Mouse (Mus musculus) intestine, embryonic 14.5 days (tissue): ENCODE results near the gene Tekt3. TPM values are rescaled to one million over a fixed set of nuclear protein-coding genes. Genes with fewer than 3 reads are reported as not detected.
A peak's percentile ranks its signal among the peaks of the same experiment; 100 is the strongest.

ENCODE experiments used
- ATAC-seq: fragments of 200-750 bp; cut with Nextera tagmentation; replicated peaks from 2 replicates; pipeline ENCODE4 v1.8.0; 2017; ENCODE audit warnings: low read depth, moderate number of reproducible peaks, moderate TSS enrichment, moderate library complexity; ENCODE audit not compliant: low FRiP score, low TSS enrichment
- DNase-seq: peaks from one replicate; pipeline ENCODE4 v3.0.0-alpha.2; 2018; ENCODE audit warnings: low spot score
- H3K27ac ChIP-seq: fragments of 300-500 bp; sonication (generic); 2 replicates; pipeline ENCODE4 v1.5.1; 2014; ENCODE audit warnings: low read depth, mild to moderate bottlenecking, control low read depth
- H3K27me3 ChIP-seq: fragments of 300-500 bp; sonication (generic); replicated peaks from 2 replicates; pipeline ENCODE4 v1.6.1; 2014; ENCODE audit warnings: low read length, control low read depth; ENCODE audit not compliant: control insufficient read depth, insufficient read depth
- H3K36me3 ChIP-seq: fragments of 300-500 bp; sonication (generic); 2 replicates; pipeline ENCODE4 v1.6.1; 2014; ENCODE audit warnings: low read length, control low read depth; ENCODE audit not compliant: control insufficient read depth, insufficient read depth
- H3K4me1 ChIP-seq: fragments of 300-500 bp; sonication (generic); replicated peaks from 2 replicates; pipeline ENCODE4 v1.6.1; 2014; ENCODE audit warnings: low read length, control low read depth, mixed read lengths; ENCODE audit not compliant: control insufficient read depth, insufficient read depth
- H3K4me2 ChIP-seq: fragments of 300-500 bp; sonication (generic); 2 replicates; pipeline ENCODE4 v1.6.1; 2014; ENCODE audit warnings: low read length
- H3K4me3 ChIP-seq: fragments of 300-500 bp; sonication (generic); 2 replicates; pipeline ENCODE4 v1.5.1; 2014; ENCODE audit warnings: low read depth, low read length, control low read depth, mixed read lengths
- H3K9ac ChIP-seq: fragments of 300-500 bp; sonication (generic); 2 replicates; pipeline ENCODE4 v1.6.1; 2014; ENCODE audit warnings: mild to moderate bottlenecking, low read length
- H3K9me3 ChIP-seq: fragments of 300-500 bp; sonication (generic); 2 replicates; pipeline ENCODE4 v1.6.1; 2016; ENCODE audit warnings: low read length, control low read depth; ENCODE audit not compliant: control insufficient read depth
- WGBS: fragments of 180-500 bp; shearing (Covaris S2); extraction: QIAGEN DNeasy Blood & Tissue Kit; methylation state at CpG from one replicate; pipeline ENCODE4 v1.1.7; 2014; 5-methylcytosine and 5-hydroxymethylcytosine counted together
- polyA plus RNA-seq: library from polyadenylated mRNA; unstranded; fragments of >200 nt; fragmentation: Nextera tagmentation; extraction: Ambion mirVana; gene quantifications from 2 replicates; pipeline ENCODE4 v1.2.1, GENCODE M21; 2014

Tekt3 gene
- polyA plus RNA-seq, 1 experiment from 2014 or later: not detected

GRCm38 (mm10) chr11:63026651-63027141, 34.8 kb upstream of the Tekt3 start:
- Histone ChIP-seq H3K36me3 (no peaks in the 10 kb centered on the region), H3K27me3 (no peaks in the 10 kb centered on the region), H3K27ac (no peak overlapping the region), H3K9me3 (no peaks in the 10 kb centered on the region), H3K4me2 (no peak overlapping the region), H3K9ac (no peak overlapping the region), H3K4me3 (no peak overlapping the region), H3K4me1 (peaks cover 31% of the 10 kb centered on the region)
- ATAC-seq (no peak), DNase-seq (no peak)
- WGBS: 87% methylated on average over 9 of the region's 9 CpGs

GRCm38 (mm10) chr11:63028131-63028530, 33.3 kb upstream of the Tekt3 start:
- H3K4me1 ChIP-seq: peaks cover 31% of the 10 kb centered on the region
- ATAC-seq: no peak
- peaks cover 2% of the 10 kb centered on the region; the same call in 1 of the 2 replicates for H3K9me3 ChIP-seq
- H3K36me3 ChIP-seq: no peaks in the 10 kb centered on the region
- H3K27ac ChIP-seq: no peak overlapping the region
- H3K4me2 ChIP-seq: no peak overlapping the region
- no peak for DNase-seq
- H3K4me3 ChIP-seq: no peak overlapping the region
- no peaks in the 10 kb centered on the region for H3K27me3 ChIP-seq
- H3K9ac ChIP-seq: no peak overlapping the region
- 87% methylated on average over 3 of the region's 3 CpGs for WGBS

DNA sequence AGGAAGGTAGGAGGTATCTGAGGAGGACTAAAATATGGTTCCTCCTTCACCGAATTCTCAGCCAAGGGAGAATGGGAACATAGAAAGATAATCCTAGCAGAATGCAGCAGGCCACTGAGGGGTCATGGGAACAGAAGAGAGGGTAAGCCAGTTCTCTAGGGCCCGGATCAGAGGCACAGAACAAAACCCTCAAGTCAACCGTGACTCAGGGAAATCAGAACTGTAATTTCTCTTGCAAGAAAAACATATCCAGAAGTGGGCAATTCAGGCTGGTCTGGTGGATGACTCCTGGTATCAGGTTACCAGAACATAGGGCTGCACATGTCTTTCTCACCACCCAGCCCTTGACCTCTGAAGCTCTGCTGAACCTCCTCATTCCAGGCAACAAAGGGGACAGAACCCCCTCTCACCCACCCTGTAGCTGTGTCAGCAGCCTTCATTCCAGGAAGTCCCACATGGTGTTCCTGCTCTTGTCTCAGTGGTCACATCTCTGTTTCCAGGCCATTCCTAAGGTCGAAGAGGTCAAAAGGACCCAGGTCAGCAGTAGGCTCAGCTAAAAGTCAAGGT, 32.2 kb upstream of the Tekt3 start:
- WGBS: 54% methylated on average over 4 of the region's 4 CpGs
- Histone ChIP-seq H3K4me1 (peaks cover 21% of the 10 kb centered on the region), H3K36me3 (no peaks in the 10 kb centered on the region), H3K4me2 (no peak overlapping the region), H3K27me3 (no peaks in the 10 kb centered on the region), H3K9me3 (peaks cover 4% of the 10 kb centered on the region; the same call in 1 of the 2 replicates), H3K9ac (no peak overlapping the region), H3K27ac (no peak overlapping the region), H3K4me3 (no peak overlapping the region)
- ATAC-seq (no peak), DNase-seq (no peak)

GRCm38 (mm10) chr11:63029721-63030120, 31.7 kb upstream of the Tekt3 start:
- no peaks in the 10 kb centered on the region for H3K27me3 ChIP-seq
- DNase-seq: no peak
- no peak overlapping the region for H3K4me2 ChIP-seq
- no peaks in the 10 kb centered on the region for H3K36me3 ChIP-seq
- 88% methylated on average over 6 of the region's 6 CpGs for WGBS
- H3K9me3 ChIP-seq: peaks cover 4% of the 10 kb centered on the region; the same call in 1 of the 2 replicates
- H3K4me1 ChIP-seq: peaks cover 16% of the 10 kb centered on the region
- ATAC-seq: no peak
- no peak overlapping the region for H3K4me3 ChIP-seq
- no peak overlapping the region for H3K9ac ChIP-seq
- no peak overlapping the region for H3K27ac ChIP-seq

GRCm38 (mm10) chr11:63035420-63036211, 25.8 kb upstream of the Tekt3 start:
- WGBS: 55% methylated on average over 11 of the region's 11 CpGs
- no peak for DNase-seq
- H3K4me3 ChIP-seq: no peak overlapping the region
- no peaks in the 10 kb centered on the region for H3K27me3 ChIP-seq
- H3K27ac ChIP-seq: no peak overlapping the region
- ATAC-seq: no peak
- H3K36me3 ChIP-seq: no peaks in the 10 kb centered on the region
- peaks cover 8% of the 10 kb centered on the region; the same call in 1 of the 2 replicates for H3K4me1 ChIP-seq
- H3K9me3 ChIP-seq: peaks cover 4% of the 10 kb centered on the region; the same call in 1 of the 2 replicates
- no peak overlapping the region for H3K4me2 ChIP-seq
- H3K9ac ChIP-seq: no peak overlapping the region

GRCm38 (mm10) chr11:63040002-63040661, 21.3 kb upstream of the Tekt3 start:
- Histone ChIP-seq H3K9ac (no peak overlapping the region), H3K4me1 (peaks cover 8% of the 10 kb centered on the region; the same call in 1 of the 2 replicates), H3K27ac (peak overlapping the region; percentile 77; the same call in 1 of the 2 replicates), H3K36me3 (no peaks in the 10 kb centered on the region), H3K4me3 (no peak overlapping the region), H3K4me2 (0 out of 2 replicates have a peak overlapping the region, but pooled peaks have one; percentile 3), H3K9me3 (no peaks in the 10 kb centered on the region), H3K27me3 (no peaks in the 10 kb centered on the region)
- WGBS: 45% methylated on average over 12 of the region's 12 CpGs
- DNase-seq (peak; percentile 70), ATAC-seq (peak; percentile 87)

GRCm38 (mm10) chr11:63045771-63046170, 15.7 kb upstream of the Tekt3 start:
- no peak overlapping the region for H3K4me2 ChIP-seq
- DNase-seq: no peak
- no peak for ATAC-seq
- no peak overlapping the region for H3K9ac ChIP-seq
- no peaks in the 10 kb centered on the region for H3K9me3 ChIP-seq
- H3K27me3 ChIP-seq: no peaks in the 10 kb centered on the region
- H3K4me3 ChIP-seq: no peak overlapping the region
- H3K4me1 ChIP-seq: peaks cover 2% of the 10 kb centered on the region; the same call in 1 of the 2 replicates
- no peaks in the 10 kb centered on the region for H3K36me3 ChIP-seq
- peak overlapping the region; percentile 18; the same call in 1 of the 2 replicates for H3K27ac ChIP-seq
- WGBS: 23% methylated on average over 3 of the region's 3 CpGs

GRCm38 (mm10) chr11:63046380-63046779, 15.1 kb upstream of the Tekt3 start:
- no peak overlapping the region for H3K27ac ChIP-seq
- H3K4me3 ChIP-seq: no peak overlapping the region

More at GRCm38 (mm10) chr11:63046380-63046779, 15.1 kb upstream of the Tekt3 start:
- H3K4me1 ChIP-seq: peaks cover 2% of the 10 kb centered on the region; the same call in 1 of the 2 replicates
- DNase-seq: no peak
- H3K36me3 ChIP-seq: no peaks in the 10 kb centered on the region
- H3K27me3 ChIP-seq: no peaks in the 10 kb centered on the region
- H3K9me3 ChIP-seq: no peaks in the 10 kb centered on the region
- WGBS: 79% methylated on average over 8 of the region's 8 CpGs
- ATAC-seq: no peak
- H3K4me2 ChIP-seq: no peak overlapping the region
- H3K9ac ChIP-seq: no peak overlapping the region
